Mouse (Mus musculus) bone marrow macrophage, adult 2 months (primary cell): ENCODE measurements around the gene Pkd1l2. TPM values are rescaled to one million over a fixed set of nuclear protein-coding genes. Genes with fewer than 3 reads are reported as not detected.

ENCODE experiments used
- H3K27ac ChIP-seq: 2 replicates; pipeline ENCODE4 v1.5.1; 2012; ENCODE audit warnings: low read depth, low read length; ENCODE audit not compliant: insufficient read depth
- H3K4me1 ChIP-seq: 2 replicates; pipeline ENCODE4 v1.6.1; 2012; ENCODE audit warnings: low read length; ENCODE audit not compliant: control insufficient read depth, insufficient read depth
- H3K4me3 ChIP-seq: 2 replicates; pipeline ENCODE4 v1.5.1; 2012; ENCODE audit warnings: mild to moderate bottlenecking, low read length, moderate library complexity; ENCODE audit not compliant: insufficient read depth
- CTCF ChIP-seq: IDR thresholded peaks from 2 replicates; pipeline ENCODE4 v1.5.1; 2012; ENCODE audit warnings: low read depth, mild to moderate bottlenecking, low read length, moderate library complexity
- POLR2A ChIP-seq: IDR thresholded peaks from 2 replicates; pipeline ENCODE4 v1.6.1; 2012; ENCODE audit warnings: mild to moderate bottlenecking, low read depth, low read length, borderline replicate concordance
- polyA plus RNA-seq: library from polyadenylated mRNA; stranded (reverse); fragments of >200 nt; gene quantifications from 2 replicates; pipeline ENCODE4 v1.2.4, GENCODE M21; 2012; ENCODE audit not compliant: missing spikeins, insufficient read depth, insufficient read length

Gene Pkd1l2
- polyA plus RNA-seq, 1 experiment, result 0.87 TPM

DNA sequence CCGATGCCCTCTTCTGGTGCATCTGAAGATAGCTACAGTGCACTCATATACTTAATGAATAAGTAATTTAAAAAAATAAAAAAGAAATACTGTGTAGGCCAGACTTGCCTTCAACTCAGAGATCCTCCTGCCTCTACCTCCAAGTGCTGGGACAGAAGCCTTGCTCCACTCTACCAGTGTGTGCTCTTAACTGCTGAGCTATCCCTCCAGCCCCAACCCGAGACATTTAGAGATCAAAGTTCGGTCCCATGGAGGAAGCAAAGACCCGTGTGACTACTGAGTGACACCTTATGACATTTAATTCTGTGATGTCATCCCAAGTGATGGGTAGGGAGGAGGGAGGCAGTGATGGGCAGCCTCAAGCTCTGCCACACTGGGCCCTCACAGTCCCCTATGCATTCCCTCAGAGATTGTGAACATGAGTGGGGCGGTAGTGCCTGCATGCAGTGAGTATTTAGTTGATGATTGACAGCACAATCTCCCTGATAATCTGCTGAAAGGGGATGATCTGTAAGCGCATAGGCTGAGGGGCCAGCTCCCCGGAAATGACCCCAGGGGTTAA is 44.8 kb downstream of the Pkd1l2 start:
- H3K27ac ChIP-seq, result no peak overlapping the region
- TF ChIP-seq POLR2A, result no peak
- TF ChIP-seq CTCF, result no peak

DNA sequence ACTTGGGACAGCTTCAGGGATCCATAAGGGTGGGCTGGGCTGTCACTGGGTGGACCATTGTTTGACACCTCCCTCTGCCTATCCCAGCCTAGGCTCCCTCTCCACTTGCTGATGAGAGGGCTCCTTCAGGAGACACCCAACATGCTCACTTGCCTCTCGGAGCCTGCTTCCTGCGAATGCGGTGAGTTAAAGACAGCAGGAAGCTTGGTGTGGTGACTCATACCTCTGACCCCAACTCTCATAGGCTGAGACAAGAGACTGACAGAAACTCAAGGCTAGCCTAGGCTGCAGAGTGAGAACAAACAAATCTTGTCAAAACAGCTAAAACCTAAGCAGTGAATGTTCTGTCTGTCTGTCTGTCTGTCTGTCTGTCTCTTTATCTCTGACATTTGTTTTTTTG is 48.9 kb downstream of the Pkd1l2 start:
- Histone ChIP-seq H3K4me1 (peaks cover 6% of the 10 kb centered on the region), H3K27ac (no peak overlapping the region), H3K4me3 (no peak overlapping the region)
- TF ChIP-seq POLR2A (no peak), CTCF (no peak)

More for the DNA sequence above, 44.8 kb downstream of the Pkd1l2 start:
- no peak overlapping the region for H3K4me3 ChIP-seq
- H3K4me1 ChIP-seq, result peaks cover 6% of the 10 kb centered on the region

DNA sequence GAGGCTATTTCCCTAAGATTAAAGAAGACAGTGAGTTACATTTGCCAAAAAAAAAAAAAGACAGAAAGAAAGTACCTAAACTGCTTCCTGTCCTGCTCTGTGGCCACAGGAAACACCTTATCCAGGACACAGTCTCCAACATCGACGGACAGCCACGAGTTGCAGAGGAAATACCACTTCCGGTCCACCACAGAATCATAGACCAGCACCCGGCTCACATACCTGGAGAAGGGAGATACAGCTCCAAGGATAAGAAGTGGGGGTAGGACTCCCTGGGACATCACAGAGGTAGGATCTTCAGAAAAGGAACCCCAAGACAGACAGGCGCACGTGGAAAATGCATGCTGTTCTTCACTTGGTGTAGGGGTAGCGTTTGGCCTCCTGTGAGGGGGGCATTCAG is 49.6 kb downstream of the Pkd1l2 start:
- no peak overlapping the region for H3K4me3 ChIP-seq
- TF ChIP-seq CTCF (no peak), POLR2A (no peak)
- peaks cover 7% of the 10 kb centered on the region for H3K4me1 ChIP-seq
- no peak overlapping the region for H3K27ac ChIP-seq

GRCm38 (mm10) chr8:117031476-117031875 is 50.8 kb downstream of the Pkd1l2 start:
- H3K4me1 ChIP-seq, result peaks cover 13% of the 10 kb centered on the region
- H3K4me3 ChIP-seq, result no peak overlapping the region
- TF ChIP-seq CTCF (no peak), POLR2A (no peak)
- no peak overlapping the region for H3K27ac ChIP-seq

GRCm38 (mm10) chr8:117028686-117029085 is 53.6 kb downstream of the Pkd1l2 start:
- TF ChIP-seq POLR2A, result no peak
- TF ChIP-seq CTCF, result no peak
- no peak overlapping the region for H3K27ac ChIP-seq
- H3K4me3 ChIP-seq, result no peak overlapping the region
- peaks cover 16% of the 10 kb centered on the region for H3K4me1 ChIP-seq

GRCm38 (mm10) chr8:117027601-117028000 is 54.6 kb downstream of the Pkd1l2 start:
- TF ChIP-seq POLR2A, result no peak
- no peak for TF ChIP-seq CTCF
- peaks cover 10% of the 10 kb centered on the region for H3K4me1 ChIP-seq
- no peak overlapping the region for H3K27ac ChIP-seq
- H3K4me3 ChIP-seq, result no peak overlapping the region

- peaks cover 8% of the 10 kb centered on the region for H3K4me1 ChIP-seq
- no peak overlapping the region for H3K27ac ChIP-seq
- no peak overlapping the region for H3K4me3 ChIP-seq
- TF ChIP-seq POLR2A, result no peak
- TF ChIP-seq CTCF, result no peak
Measured at GRCm38 (mm10) chr8:117022297-117022993, 59.8 kb downstream of the Pkd1l2 start.

GRCm38 (mm10) chr8:117019323-117020275 is 62.6 kb downstream of the Pkd1l2 start:
- Histone ChIP-seq H3K4me1 (no peaks in the 10 kb centered on the region), H3K27ac (no peak overlapping the region), H3K4me3 (no peak overlapping the region)
- TF ChIP-seq CTCF (no peak), POLR2A (no peak)

- H3K4me3 ChIP-seq, result no peak overlapping the region
- H3K27ac ChIP-seq, result no peak overlapping the region
- TF ChIP-seq POLR2A (no peak), CTCF (no peak)
- no peaks in the 10 kb centered on the region for H3K4me1 ChIP-seq
Measured at GRCm38 (mm10) chr8:117017896-117018295, 64.4 kb downstream of the Pkd1l2 start.
